Mouse (Mus musculus): ENCODE measurements at regions not wholly inside any gene's neighbourhood (a gene's known extent, or its start where the extent isn't known, plus 50 kb on each side); places are given as distances from the start of the nearest gene placed in this dataset.

GRCm38 (mm10) chr8:82623791-82624431, 150.0 kb downstream of the Zfp330 start:
- no peak for TF ChIP-seq CTCF (IDR thresholded peaks at IDR 0.05; ENCODE audit: low read depth)
- TF ChIP-seq EP300 (IDR thresholded peaks at IDR 0.05; ENCODE audit: low read depth) = no peak
